Mouse (Mus musculus) heart, postnatal 25 days (tissue): Measurements from ENCODE around the gene Tmem259. TPM values are rescaled to one million over a fixed set of nuclear protein-coding genes. Genes with fewer than 3 reads are reported as not detected.

Experiments used
- DNase-seq: peaks from one replicate; pipeline ENCODE4 v3.0.0; 2022; ENCODE audit warnings: low spot score
- intact Hi-C: fragments of 180-260 bp; cut with DNase I; formaldehyde crosslinking; loops from one replicate; pipeline ENCODE4 v1.15.1; 2025
- total RNA-seq, 2 experiments: library from RNA; stranded (reverse); gene quantifications; 2 replicates each; pipeline ENCODE4 v1.2.3; 2021

Tmem259 gene
- total RNA-seq, 2 experiments from 2014 or later = 110 to 115 TPM

DNA sequence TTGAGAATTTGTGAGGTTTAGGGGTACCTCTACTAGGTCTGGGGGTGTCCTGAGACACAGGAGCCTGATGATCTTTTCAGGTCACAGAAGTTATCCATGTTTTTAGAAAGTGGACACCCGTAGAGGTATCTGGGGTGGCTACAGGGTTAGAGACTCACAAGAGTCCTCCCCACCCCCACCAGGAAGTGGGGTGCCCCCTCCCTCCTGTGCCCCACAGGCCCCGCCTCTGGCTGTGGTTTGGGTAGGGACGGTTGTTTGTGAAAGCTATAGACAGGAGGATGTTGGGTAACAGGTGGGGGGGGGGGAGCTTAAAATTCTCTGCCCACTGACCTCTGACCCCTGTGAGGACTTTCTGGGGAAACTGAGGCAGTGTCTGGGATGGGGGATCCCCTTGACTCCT lies 33.2 kb upstream of the Tmem259 start:
- DNase-seq = peak; percentile 54
- intact Hi-C loops = no loop called here

DNA sequence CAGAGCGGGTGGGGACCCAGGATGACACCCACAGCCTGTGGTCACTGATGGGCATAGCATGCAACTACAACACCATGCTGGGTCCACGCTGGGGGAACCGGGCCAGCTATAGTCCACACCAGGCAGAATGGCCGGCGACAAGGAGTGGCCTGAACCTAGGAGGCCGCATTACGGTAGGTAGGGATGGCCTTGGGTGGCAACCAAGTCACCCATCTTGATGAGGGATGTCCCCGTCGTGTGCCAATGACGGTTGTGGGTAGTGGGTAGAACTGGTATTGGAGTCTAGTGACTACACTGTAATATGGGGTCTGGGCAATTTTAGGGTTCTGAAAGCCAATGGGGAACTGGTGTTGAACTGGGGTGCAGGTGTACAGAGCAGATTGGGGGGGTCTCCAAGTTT lies 32.8 kb upstream of the Tmem259 start:
- intact Hi-C loops = no loop called here
- DNase-seq = no peak

DNA sequence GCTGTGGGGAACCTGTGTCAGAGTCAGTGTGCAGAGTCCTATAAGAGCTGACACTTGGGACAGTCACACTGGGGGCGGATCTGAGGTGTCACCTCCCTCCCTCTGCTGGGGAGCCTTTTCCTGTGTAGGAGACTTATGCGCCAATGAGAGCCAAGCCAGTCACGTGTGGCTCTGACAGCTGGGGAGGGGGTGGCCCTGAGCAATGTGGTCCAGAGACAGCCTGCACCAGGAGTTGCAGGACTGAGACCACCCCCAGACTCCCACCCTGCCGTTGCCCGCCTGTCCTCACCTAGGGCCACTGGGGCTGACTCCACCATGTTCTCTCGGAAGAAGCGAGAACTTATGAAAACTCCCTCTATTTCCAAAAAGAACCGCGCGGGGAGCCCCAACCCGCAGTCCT lies 32.4 kb upstream of the Tmem259 start, which contains the start of gene Arhgap45:
TSS of gene Arhgap45 (plus strand) at position 143 of the 400 bp plus-strand sequence.
- intact Hi-C loops = no loop called here
- no peak for DNase-seq

DNA sequence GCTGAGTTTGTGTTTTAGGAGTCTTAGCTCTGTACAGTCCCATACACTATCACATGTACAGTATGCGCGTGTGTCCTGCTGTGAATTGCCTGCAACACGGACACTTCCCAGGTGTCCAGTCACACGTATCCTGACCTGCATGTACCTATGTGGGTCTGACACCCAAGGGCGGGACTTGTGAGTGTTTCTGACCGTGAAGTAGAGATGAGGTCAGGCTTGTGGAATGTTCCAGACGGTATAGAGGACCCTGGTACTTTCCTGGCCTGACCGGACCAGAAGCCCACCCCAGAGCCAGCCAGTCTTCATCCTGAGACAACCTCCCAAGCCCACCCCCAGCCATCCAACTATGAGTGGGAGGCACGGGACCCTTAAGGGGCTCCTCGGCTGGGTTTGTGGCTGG lies 31.5 kb upstream of the Tmem259 start:
- intact Hi-C loops = no loop called here
- DNase-seq = no peak

DNA sequence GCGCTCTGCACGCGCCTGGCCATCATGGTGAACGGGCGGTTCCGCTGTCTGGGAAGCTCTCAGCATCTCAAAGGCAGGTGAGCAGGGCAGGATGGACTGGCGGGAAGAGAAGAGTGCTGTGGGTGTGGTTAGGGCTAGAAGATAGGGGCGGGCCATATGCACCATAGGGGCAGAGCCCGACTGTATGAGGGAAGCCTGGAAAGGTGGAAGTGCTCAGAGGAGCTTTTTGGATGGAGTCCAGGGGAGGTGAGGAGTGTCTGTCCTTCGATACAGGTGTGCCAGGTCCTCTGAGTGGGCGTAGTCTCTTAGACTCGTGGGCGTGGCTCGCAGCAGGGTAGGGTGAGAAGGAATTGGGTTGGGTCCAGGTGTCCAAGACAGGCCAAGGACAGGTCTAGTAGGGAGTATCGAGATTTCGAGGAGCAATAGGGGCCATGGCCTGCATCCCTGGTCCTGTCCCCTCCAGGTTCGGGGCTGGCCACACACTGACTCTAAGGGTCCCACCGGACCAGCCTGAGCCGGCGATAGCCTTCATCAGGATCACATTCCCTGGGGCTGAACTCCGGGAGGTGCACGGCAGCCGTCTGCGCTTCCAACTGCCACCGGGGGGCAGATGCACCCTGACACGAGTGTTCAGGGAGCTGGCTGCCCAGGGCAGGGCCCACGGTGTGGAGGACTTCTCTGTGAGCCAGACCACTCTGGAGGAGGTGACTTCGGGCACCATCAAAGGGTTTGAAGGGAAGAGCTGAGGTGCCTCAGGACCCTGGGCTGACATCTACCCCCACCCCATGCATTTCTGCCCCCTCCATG lies 30.6 kb upstream of the Tmem259 start:
- intact Hi-C loops = no loop called here
- no peak for DNase-seq

- no peak for DNase-seq
- intact Hi-C loops = no loop called here
These were observed 29.5 kb upstream of the Tmem259 start for GRCm38 (mm10) chr10:80013609-80014008.

- DNase-seq = no peak
- intact Hi-C loops = no loop called here
These were observed 27.6 kb upstream of the Tmem259 start for GRCm38 (mm10) chr10:80011740-80012139.

DNA sequence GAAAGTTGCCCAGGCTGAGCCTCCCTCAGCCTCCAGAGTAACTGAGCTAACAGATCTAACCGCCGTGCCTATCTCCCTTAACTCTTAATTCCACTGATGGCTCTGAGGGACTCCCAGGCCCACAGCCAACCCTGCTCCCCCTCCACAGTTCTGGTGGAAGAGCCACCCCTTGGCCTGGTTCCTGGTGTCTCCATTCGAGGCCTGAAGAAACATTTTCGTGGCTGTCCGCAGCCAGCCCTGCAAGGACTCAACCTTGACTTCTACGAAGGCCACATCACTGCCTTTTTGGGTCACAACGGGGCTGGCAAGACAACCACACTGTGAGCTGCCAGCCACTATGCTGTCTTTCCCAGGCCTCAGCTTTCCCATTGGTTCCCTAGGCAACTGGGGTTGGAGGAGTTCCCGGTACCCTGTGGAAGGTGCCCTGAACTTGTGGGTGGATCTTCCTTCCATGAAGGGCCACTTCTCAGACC lies 20.1 kb upstream of the Tmem259 start:
- intact Hi-C loops = no loop called here
- no peak for DNase-seq

DNA sequence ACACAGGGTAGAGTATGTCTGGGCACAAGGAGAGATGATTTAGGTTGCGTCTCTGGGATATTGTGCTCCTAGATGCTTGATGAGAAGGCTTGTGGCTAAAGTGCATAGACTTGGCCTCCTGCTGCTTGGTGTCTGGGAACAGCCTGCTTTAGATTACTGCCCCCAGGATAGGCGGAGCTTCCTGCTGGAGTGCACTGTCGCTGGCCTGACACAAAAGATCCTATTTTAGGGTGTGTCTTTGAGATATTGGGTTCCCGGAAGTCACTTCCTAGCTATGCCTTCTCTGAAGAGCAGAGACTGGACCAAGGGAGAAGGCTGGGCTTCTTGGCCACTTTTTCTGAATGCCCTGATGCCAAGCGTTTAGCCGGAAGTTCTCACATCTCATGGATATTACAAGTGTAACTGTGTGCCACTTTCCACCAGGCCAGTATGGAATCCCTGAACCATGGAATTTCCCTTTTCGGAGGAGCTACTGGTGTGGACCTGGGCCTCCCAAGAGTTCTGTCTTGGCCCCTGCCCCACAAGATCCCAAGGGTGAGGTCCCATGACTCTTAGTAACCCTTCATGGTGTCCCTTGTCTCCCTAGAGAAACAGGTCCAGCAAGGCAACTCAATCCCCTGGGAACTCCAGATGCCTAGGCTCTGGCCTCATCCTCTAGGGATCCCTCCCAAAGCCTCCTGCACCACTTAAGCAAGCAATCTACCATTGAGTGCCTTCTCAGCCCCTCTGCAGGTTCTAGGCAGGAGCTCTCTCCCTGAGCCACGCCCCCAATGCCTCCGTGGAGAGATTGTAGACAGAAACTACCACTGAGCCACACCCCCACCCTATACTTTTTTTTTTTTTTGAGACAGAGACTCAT lies 19.5 kb upstream of the Tmem259 start:
- DNase-seq = no peak
- intact Hi-C loops = no loop called here

DNA sequence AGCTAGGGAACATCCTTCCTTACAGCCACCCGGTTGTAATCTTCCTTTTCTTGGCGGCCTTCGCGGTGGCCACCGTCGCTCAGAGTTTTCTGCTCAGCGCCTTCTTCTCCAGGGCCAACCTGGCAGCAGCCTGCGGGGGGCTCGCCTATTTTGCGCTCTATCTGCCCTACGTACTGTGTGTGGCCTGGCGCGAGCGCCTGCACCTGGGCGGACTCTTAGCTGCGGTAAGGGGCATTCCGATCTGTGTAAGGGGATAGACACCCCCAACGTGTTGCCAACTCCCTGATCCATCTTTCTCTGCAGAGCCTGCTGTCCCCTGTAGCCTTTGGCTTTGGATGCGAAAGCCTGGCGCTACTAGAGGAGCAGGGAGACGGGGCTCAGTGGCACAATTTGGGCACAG lies 18.7 kb upstream of the Tmem259 start:
- DNase-seq = no peak
- intact Hi-C loops = no loop called here

GRCm38 (mm10) chr10:80001945-80002344 lies 17.8 kb upstream of the Tmem259 start:
- intact Hi-C loops = no loop called here
- DNase-seq = no peak

- DNase-seq = no peak
These were observed 13.7 kb upstream of the Tmem259 start for GRCm38 (mm10) chr10:79997819-79998218.

DNA sequence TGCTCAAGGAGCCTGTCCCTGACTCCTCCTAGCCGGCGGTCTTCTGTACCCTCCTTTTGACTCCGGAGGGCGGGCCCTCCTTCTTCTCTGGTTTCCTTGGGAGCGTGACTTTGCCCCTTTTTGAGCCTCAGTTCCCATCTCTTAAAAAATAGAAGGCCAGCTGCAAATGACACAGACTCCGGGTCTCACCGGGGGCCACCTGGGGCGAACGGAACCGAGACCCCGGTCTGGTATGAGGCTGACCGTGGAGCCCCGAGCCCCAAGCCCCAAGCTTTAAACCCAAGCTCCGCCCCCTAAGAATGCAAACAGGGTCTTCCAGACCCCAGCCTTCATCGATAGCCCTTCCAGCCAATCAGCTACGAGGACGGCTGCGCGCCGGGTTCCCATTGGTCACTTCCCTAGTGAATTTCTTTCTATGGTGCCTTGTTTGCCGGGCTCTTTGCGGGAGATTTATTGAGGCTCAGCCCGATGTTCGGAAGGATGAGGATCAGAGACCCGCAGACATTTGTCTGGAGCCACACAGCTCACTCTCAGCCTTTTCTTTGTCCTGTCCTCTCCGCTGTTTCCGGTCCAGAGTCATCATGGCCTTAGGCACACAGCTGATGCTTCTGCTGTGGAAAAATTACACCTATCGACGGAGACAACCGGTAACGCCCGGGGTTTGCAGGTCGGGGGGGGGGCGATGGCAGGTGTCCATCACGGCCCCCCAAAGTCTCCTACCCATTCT lies 13.1 kb upstream of the Tmem259 start:
- DNase-seq = peak; percentile 60
- intact Hi-C loops = loop anchor here (5.0 kb wide), 1 partner anchor 35 kb away; no protein-coding TSS in a partner anchor

More at GRCm38 (mm10) chr10:79997819-79998218, 13.7 kb upstream of the Tmem259 start:
- intact Hi-C loops = loop anchor here (5.0 kb wide), 1 partner anchor 34 kb away; no protein-coding TSS in a partner anchor

DNA sequence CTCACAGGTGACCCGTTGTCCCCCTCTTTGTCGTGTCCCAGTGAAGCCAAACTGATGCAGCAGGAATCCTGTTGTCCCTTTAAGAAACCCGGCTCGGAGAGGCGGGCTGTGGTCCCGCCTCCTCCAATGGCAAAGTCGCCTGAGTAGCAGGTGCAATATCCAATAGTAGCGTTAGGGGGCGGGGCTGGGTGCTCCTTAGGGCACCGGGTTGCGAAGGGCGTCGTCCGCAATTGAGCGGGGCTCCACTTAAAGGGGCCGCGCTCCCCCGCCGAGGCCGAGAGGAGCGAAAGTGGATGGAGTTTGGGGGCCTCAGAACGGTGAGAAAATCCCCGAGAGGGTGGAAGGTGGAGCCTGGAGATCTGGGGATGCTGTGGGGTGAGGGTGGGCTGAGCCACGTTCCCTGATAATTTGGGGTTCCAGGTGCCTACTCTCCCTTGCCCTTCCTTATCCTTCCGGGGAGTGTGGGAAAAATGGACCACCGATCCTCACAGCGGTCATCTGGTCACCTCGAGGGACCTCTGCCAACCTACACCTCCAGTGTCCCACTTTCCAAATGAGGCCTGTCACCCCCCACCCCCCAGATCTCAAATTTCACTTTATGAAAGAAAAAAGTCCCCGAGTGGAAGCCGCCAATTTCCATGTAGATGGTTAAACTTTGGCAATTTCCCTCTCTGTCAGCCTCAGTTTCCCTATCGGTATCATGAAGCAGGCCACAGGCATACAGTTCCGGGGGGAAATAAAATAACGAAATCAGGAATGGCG lies 12.3 kb upstream of the Tmem259 start, which contains the start of gene Abca7:
TSS of gene Abca7 (plus strand) at position 223 of the 762 bp plus-strand sequence.
- intact Hi-C loops = loop anchor here (5.0 kb wide), 1 partner anchor 36 kb away; no protein-coding TSS in a partner anchor
- peak; percentile 92 for DNase-seq

- intact Hi-C loops = loop anchor here (5.0 kb wide), 1 partner anchor 37 kb away; no protein-coding TSS in a partner anchor
- no peak for DNase-seq
These were observed 11.5 kb upstream of the Tmem259 start for GRCm38 (mm10) chr10:79995636-79996035.

- DNase-seq = no peak
- intact Hi-C loops = loop anchor here (5.0 kb wide), 1 partner anchor 38 kb away; no protein-coding TSS in a partner anchor
These were observed 10.4 kb upstream of the Tmem259 start for GRCm38 (mm10) chr10:79994397-79995115.

DNA sequence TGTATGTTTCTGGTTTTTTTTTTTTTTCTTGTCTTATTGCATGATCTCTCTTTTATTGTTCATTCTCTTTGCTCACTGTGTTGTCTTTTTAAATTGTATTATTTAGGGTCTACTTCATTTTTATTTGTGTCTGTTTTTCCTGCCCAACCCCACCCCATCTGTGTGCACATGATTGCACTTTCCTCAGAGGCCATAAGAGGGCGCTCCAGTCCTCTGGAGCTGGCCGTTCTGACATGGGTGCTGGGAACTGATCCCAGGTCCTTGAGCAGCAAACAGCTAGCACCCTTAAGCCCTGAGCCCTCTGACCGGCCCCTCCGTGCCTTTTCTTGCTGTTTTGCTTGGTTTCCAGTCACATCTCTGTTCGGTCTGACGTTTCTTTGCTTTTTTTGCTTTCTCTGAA lies 7.4 kb upstream of the Tmem259 start:
- no peak for DNase-seq
- intact Hi-C loops = no loop called here

- intact Hi-C loops = no loop called here
- no peak for DNase-seq
These were observed 7.0 kb upstream of the Tmem259 start for GRCm38 (mm10) chr10:79991099-79991498.
